Mouse (Mus musculus): ENCODE results near the gene Gkn1.

DNA sequence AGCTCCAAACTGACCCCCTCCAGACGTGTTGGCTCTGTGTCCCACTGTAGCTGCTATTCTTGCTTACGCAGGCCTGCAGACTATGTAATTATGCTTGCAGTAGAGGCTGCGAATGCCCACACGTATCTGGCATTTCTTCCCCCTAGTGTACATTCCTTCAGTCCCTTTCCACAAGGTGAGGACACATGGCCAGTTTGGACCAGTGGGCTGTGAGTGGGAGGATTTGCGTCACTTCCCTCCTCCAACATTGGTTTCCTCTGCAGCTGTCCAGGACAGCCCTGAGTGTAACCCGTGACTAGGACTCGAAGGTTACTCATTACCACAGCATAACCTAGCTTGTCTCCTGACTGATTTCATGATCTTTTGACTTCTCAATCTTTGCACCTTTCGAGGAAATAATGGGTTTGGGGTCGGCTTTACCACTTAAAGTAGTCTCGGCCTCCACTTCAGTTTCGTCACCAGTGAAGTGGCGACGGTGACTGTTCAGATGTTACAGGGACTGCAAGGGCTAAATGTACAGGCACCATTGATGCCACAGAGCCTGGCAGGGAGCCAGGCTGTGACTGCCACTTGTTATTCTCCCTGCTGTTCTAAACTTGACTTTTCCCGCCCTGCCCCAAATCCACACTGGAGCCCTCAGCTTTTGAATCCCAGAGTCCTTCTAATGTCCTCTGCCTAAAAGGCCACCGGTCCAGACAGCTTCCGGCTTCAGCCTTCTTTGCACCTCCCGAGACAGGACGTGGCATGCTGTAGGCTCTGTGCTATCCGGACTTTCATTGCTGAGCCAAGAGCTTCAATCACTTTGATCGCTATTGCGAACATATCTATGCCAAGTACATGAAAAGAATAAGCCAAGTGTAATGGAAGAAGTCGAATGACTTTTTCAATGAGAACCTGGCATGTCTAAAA is 22.2 kb downstream of the Gkn1 start:
- no peak for TF ChIP-seq CTCF (IDR thresholded peaks at IDR 0.05; ENCODE audit: low read depth)
- TF ChIP-seq EP300 (IDR thresholded peaks at IDR 0.05; ENCODE audit: low read depth): no peak

All from liver, postnatal 0 days (tissue).